Mouse (Mus musculus) bone marrow, adult 2 months (tissue): Measurements from ENCODE around the gene Rabgap1.

Source experiments
- CTCF ChIP-seq: fragments of 200-500 bp; IDR thresholded peaks from 2 replicates; pipeline ENCODE4 v1.5.1; 2011; ENCODE audit warnings: low read length, control low read depth; ENCODE audit not compliant: control insufficient read depth, insufficient read depth
- POLR2A ChIP-seq: fragments of 200-500 bp; IDR thresholded peaks from 2 replicates; pipeline ENCODE4 v1.6.1; 2011; ENCODE audit warnings: low read depth, mild to moderate bottlenecking, control low read depth, low read length, borderline replicate concordance; ENCODE audit not compliant: control insufficient read depth

GRCm38 (mm10) chr2:37566035-37566434, 123.0 kb downstream of the Rabgap1 start:
- no peak for TF ChIP-seq POLR2A
- TF ChIP-seq CTCF, result no peak
